Mouse (Mus musculus): ENCODE measurements around the gene Magi3.

GRCm38 (mm10) chr3:104239785-104240184, 19.6 kb upstream of the Magi3 start:
- TF ChIP-seq GATA1 (IDR thresholded peaks at IDR 0.05; ENCODE audit: low read length) (no peak), TAL1 (IDR thresholded peaks at IDR 0.05; ENCODE audit: low read length) (no peak)

All from erythroblast, embryonic 14.5 days (primary cell).